Mouse (Mus musculus) megakaryocyte, embryonic 14.5 days (primary cell): ENCODE measurements around the gene Mab21l3. TPM values are rescaled to one million over a fixed set of nuclear protein-coding genes. Genes with fewer than 3 reads are reported as not detected.

Experiments
- H3K27me3 ChIP-seq: replicated peaks from 2 replicates; pipeline ENCODE3; 2012; ENCODE audit warnings: inconsistent platforms
- H3K36me3 ChIP-seq: replicated peaks from 2 replicates; pipeline ENCODE3; 2012; ENCODE audit warnings: low read length, inconsistent platforms, mixed read lengths
- H3K4me1 ChIP-seq: 2 replicates; pipeline ENCODE4 v1.6.1; 2012; ENCODE audit warnings: inconsistent platforms
- H3K4me3 ChIP-seq: replicated peaks from 2 replicates; pipeline ENCODE3; 2012; ENCODE audit warnings: moderate library complexity, mild to moderate bottlenecking, inconsistent platforms
- H3K9me3 ChIP-seq: 2 replicates; pipeline ENCODE4 v1.6.1; 2012; ENCODE audit warnings: inconsistent platforms
- FLI1 ChIP-seq: IDR thresholded peaks from 2 replicates; pipeline ENCODE4 v1.6.1; 2012; ENCODE audit warnings: low read length, inconsistent platforms, mixed read lengths
- GATA1 ChIP-seq: IDR thresholded peaks from 3 replicates; pipeline ENCODE4 v1.6.1; 2012; ENCODE audit warnings: mixed read lengths, low read length, inconsistent platforms, borderline replicate concordance
- polyA plus RNA-seq: library from polyadenylated mRNA; stranded (reverse); fragments of >175 nt; gene quantifications from 2 replicates; pipeline ENCODE4 v1.2.3, GENCODE M21; 2012; ENCODE audit warnings: low replicate concordance; ENCODE audit not compliant: insufficient read depth

Gene Mab21l3
- polyA plus RNA-seq = 0.19 TPM in 1 of 2 replicates, not detected in the other

GRCm38 (mm10) chr3:101848816-101849215 lies at the start of gene Mab21l3:
Gene Mab21l3 (minus strand): TSS chr3:101848959.
- no peaks in the 10 kb centered on the region for H3K4me1 ChIP-seq
- H3K9me3 ChIP-seq = no peaks in the 10 kb centered on the region
- peaks cover 2% of the 10 kb centered on the region for H3K27me3 ChIP-seq
- H3K4me3 ChIP-seq = no peak within 1 kb of the TSS
- TF ChIP-seq GATA1 = no peak
- no peaks in the 10 kb centered on the region for H3K36me3 ChIP-seq

GRCm38 (mm10) chr3:101897377-101897974 lies 48.7 kb upstream of the Mab21l3 start:
- TF ChIP-seq GATA1 (no peak), FLI1 (no peak)
- no peaks in the 10 kb centered on the region for H3K9me3 ChIP-seq
- no peaks in the 10 kb centered on the region for H3K4me1 ChIP-seq

GRCm38 (mm10) chr3:101896893-101897292 lies 48.1 kb upstream of the Mab21l3 start:
- Histone ChIP-seq H3K9me3 (no peaks in the 10 kb centered on the region), H3K4me1 (no peaks in the 10 kb centered on the region), H3K4me3 (no peak overlapping the region)

More at GRCm38 (mm10) chr3:101897377-101897974, 48.7 kb upstream of the Mab21l3 start:
- H3K36me3 ChIP-seq = peaks cover 2% of the 10 kb centered on the region
- no peak overlapping the region for H3K4me3 ChIP-seq
- H3K27me3 ChIP-seq = no peaks in the 10 kb centered on the region

GRCm38 (mm10) chr3:101895376-101895910 lies 46.7 kb upstream of the Mab21l3 start:
- H3K4me3 ChIP-seq = no peak overlapping the region
- H3K27me3 ChIP-seq = no peaks in the 10 kb centered on the region
- no peaks in the 10 kb centered on the region for H3K9me3 ChIP-seq
- peaks cover 2% of the 10 kb centered on the region for H3K36me3 ChIP-seq
- no peaks in the 10 kb centered on the region for H3K4me1 ChIP-seq
- no peak for TF ChIP-seq FLI1
- TF ChIP-seq GATA1 = no peak

More at GRCm38 (mm10) chr3:101896893-101897292, 48.1 kb upstream of the Mab21l3 start:
- Histone ChIP-seq H3K27me3 (no peaks in the 10 kb centered on the region), H3K36me3 (peaks cover 2% of the 10 kb centered on the region)
- no peak for TF ChIP-seq FLI1
- no peak for TF ChIP-seq GATA1

- Histone ChIP-seq H3K4me3 (no peak overlapping the region), H3K4me1 (peaks cover 7% of the 10 kb centered on the region; the same call in 1 of the 2 replicates), H3K36me3 (no peaks in the 10 kb centered on the region), H3K9me3 (no peaks in the 10 kb centered on the region), H3K27me3 (no peaks in the 10 kb centered on the region)
- no peak for TF ChIP-seq FLI1
- no peak for TF ChIP-seq GATA1
These were observed 36.8 kb upstream of the Mab21l3 start for GRCm38 (mm10) chr3:101885591-101885990.

- Histone ChIP-seq H3K36me3 (no peaks in the 10 kb centered on the region), H3K27me3 (no peaks in the 10 kb centered on the region), H3K9me3 (no peaks in the 10 kb centered on the region), H3K4me3 (no peak overlapping the region), H3K4me1 (peaks cover 7% of the 10 kb centered on the region; the same call in 1 of the 2 replicates)
- no peak for TF ChIP-seq FLI1
- no peak for TF ChIP-seq GATA1
These were observed 36.3 kb upstream of the Mab21l3 start for GRCm38 (mm10) chr3:101885041-101885440.

- H3K4me1 ChIP-seq = peaks cover 7% of the 10 kb centered on the region; the same call in 1 of the 2 replicates
- no peak overlapping the region for H3K4me3 ChIP-seq
- H3K27me3 ChIP-seq = no peaks in the 10 kb centered on the region
- no peak for TF ChIP-seq GATA1
- no peak for TF ChIP-seq FLI1
- H3K36me3 ChIP-seq = peaks cover 7% of the 10 kb centered on the region
- H3K9me3 ChIP-seq = no peaks in the 10 kb centered on the region
These were observed 35.1 kb upstream of the Mab21l3 start for GRCm38 (mm10) chr3:101883902-101884301.

GRCm38 (mm10) chr3:101881721-101882120 lies 33.0 kb upstream of the Mab21l3 start:
- Histone ChIP-seq H3K4me3 (no peak overlapping the region), H3K4me1 (peaks cover 13% of the 10 kb centered on the region), H3K27me3 (no peaks in the 10 kb centered on the region), H3K9me3 (no peaks in the 10 kb centered on the region), H3K36me3 (peaks cover 21% of the 10 kb centered on the region)
- TF ChIP-seq FLI1 (no peak), GATA1 (no peak)

GRCm38 (mm10) chr3:101880818-101881217 lies 32.1 kb upstream of the Mab21l3 start:
- Histone ChIP-seq H3K4me3 (no peak overlapping the region), H3K4me1 (peaks cover 22% of the 10 kb centered on the region), H3K9me3 (no peaks in the 10 kb centered on the region), H3K27me3 (no peaks in the 10 kb centered on the region), H3K36me3 (peaks cover 21% of the 10 kb centered on the region)
- no peak for TF ChIP-seq GATA1
- no peak for TF ChIP-seq FLI1

- H3K27me3 ChIP-seq = no peaks in the 10 kb centered on the region
- no peaks in the 10 kb centered on the region for H3K9me3 ChIP-seq
- H3K4me3 ChIP-seq = no peak overlapping the region
- peaks cover 21% of the 10 kb centered on the region for H3K36me3 ChIP-seq
- peaks cover 25% of the 10 kb centered on the region for H3K4me1 ChIP-seq
- TF ChIP-seq GATA1 (no peak), FLI1 (no peak)
These were observed 29.4 kb upstream of the Mab21l3 start for GRCm38 (mm10) chr3:101878136-101878535.
